Mouse (Mus musculus) heart, embryonic 15.5 days (tissue): ENCODE results near the gene Mrtfb. TPM values are rescaled to one million over a fixed set of nuclear protein-coding genes. Genes with fewer than 3 reads are reported as not detected.
A peak's percentile ranks its signal among the peaks of the same experiment; 100 is the strongest.

Experiments
- ATAC-seq: fragments of 200-750 bp; cut with Nextera tagmentation; replicated peaks from 2 replicates; pipeline ENCODE4 v1.8.0; 2017; ENCODE audit warnings: low read depth, moderate TSS enrichment; ENCODE audit not compliant: insufficient number of reproducible peaks, insufficient read depth, low FRiP score
- H3K27ac ChIP-seq: fragments of 300-500 bp; sonication (generic); 2 replicates; pipeline ENCODE4 v1.5.1; 2015; ENCODE audit warnings: mild to moderate bottlenecking, inconsistent platforms
- H3K27me3 ChIP-seq: fragments of 300-500 bp; sonication (generic); 2 replicates; pipeline ENCODE4 v1.6.1; 2015; ENCODE audit warnings: inconsistent platforms
- H3K36me3 ChIP-seq: fragments of 300-500 bp; sonication (generic); 2 replicates; pipeline ENCODE4 v1.6.1; 2015; ENCODE audit warnings: mild to moderate bottlenecking, inconsistent platforms
- H3K4me1 ChIP-seq: fragments of 300-500 bp; sonication (generic); replicated peaks from 2 replicates; pipeline ENCODE4 v1.6.1; 2015; ENCODE audit warnings: inconsistent platforms
- H3K4me2 ChIP-seq: fragments of 300-500 bp; sonication (generic); 2 replicates; pipeline ENCODE4 v1.6.1; 2015; ENCODE audit warnings: inconsistent platforms, mild to moderate bottlenecking, moderate library complexity
- H3K4me3 ChIP-seq: fragments of 300-500 bp; sonication (generic); 2 replicates; pipeline ENCODE4 v1.5.1; 2015; ENCODE audit warnings: mild to moderate bottlenecking, inconsistent platforms
- H3K9ac ChIP-seq: fragments of 300-500 bp; sonication (generic); 2 replicates; pipeline ENCODE4 v1.6.1; 2015; ENCODE audit warnings: mild to moderate bottlenecking, inconsistent platforms
- H3K9me3 ChIP-seq: fragments of 300-500 bp; sonication (generic); replicated peaks from 2 replicates; pipeline ENCODE4 v1.6.1; 2016; ENCODE audit warnings: inconsistent platforms
- WGBS: fragments of 180-500 bp; shearing (Covaris S2); methylation state at CpG from one replicate; pipeline ENCODE4 v1.1.7; 2015; ENCODE audit warnings: mixed read lengths; 5-methylcytosine and 5-hydroxymethylcytosine counted together
- polyA plus RNA-seq: library from polyadenylated mRNA; unstranded; fragments of >200 nt; fragmentation: Nextera tagmentation; extraction: Ambion mirVana; gene quantifications from 2 replicates; pipeline ENCODE4 v1.2.1, GENCODE M21; 2015

Gene Mrtfb
- polyA plus RNA-seq, 1 experiment from 2014 or later, result 14.0 TPM

DNA sequence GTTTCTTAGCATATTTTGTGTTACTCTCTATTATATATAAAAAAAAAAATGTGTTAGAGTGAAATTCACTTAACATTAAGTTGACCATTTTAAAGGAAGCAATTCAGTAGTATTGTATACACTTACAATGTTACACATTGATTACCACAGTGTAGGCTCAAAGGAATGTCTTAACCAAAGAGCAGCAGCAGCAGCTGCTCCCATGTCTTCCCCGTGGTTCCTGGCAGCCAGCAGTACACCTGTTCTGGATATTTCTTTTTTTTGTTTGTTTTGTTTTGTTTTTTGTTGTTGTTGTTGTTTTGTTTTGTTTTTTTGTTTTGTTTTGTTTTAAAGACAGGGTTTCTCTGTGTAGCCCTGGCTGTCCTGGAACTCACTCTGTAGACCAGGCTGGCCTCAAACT is 112.4 kb downstream of the Mrtfb start:
- Histone ChIP-seq H3K27ac (no peak overlapping the region), H3K36me3 (peaks cover 4% of the 10 kb centered on the region; the same call in 1 of the 2 replicates), H3K4me3 (no peak overlapping the region), H3K4me1 (peaks cover 26% of the 10 kb centered on the region), H3K27me3 (no peaks in the 10 kb centered on the region), H3K9me3 (no peaks in the 10 kb centered on the region), H3K4me2 (no peak overlapping the region), H3K9ac (no peak overlapping the region)
- WGBS, result 78% methylated on average over 1 of the region's 1 CpGs
- no peak for ATAC-seq

DNA sequence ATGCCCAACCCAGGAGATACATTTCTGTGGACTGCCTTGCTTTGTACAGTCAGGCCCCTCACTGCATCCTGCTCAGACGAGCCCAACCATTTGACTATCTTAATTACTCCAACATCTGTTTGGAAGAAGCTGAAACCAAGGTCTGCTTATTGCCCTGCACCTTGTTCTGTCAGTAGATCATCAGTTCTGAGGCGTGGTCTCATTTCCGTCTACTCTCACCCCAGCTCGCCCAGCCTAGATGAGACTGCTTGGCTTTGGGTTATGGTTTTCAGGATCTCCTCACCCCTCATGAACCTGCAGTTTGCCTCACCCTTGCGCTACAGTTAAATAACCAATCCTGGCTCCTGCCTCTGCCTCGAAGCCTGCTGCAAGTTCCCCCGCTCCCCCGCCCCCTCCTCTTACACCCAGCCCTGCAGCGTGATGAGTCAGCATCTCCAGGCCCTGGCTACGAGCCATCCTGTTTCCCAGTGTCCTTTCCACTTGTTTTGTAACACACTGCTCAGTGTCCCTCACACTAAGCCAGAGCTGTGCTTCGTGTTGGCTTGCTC is 115.5 kb downstream of the Mrtfb start:
- Histone ChIP-seq H3K9ac (no peak overlapping the region), H3K27me3 (no peaks in the 10 kb centered on the region), H3K4me2 (peak overlapping the region; percentile 39), H3K9me3 (no peaks in the 10 kb centered on the region), H3K36me3 (peaks cover 4% of the 10 kb centered on the region; the same call in 1 of the 2 replicates), H3K4me3 (no peak overlapping the region), H3K27ac (peak overlapping the region; percentile 71), H3K4me1 (peaks cover 22% of the 10 kb centered on the region)
- 9% methylated on average over 11 of the region's 11 CpGs for WGBS
- peak; percentile 86 for ATAC-seq

DNA sequence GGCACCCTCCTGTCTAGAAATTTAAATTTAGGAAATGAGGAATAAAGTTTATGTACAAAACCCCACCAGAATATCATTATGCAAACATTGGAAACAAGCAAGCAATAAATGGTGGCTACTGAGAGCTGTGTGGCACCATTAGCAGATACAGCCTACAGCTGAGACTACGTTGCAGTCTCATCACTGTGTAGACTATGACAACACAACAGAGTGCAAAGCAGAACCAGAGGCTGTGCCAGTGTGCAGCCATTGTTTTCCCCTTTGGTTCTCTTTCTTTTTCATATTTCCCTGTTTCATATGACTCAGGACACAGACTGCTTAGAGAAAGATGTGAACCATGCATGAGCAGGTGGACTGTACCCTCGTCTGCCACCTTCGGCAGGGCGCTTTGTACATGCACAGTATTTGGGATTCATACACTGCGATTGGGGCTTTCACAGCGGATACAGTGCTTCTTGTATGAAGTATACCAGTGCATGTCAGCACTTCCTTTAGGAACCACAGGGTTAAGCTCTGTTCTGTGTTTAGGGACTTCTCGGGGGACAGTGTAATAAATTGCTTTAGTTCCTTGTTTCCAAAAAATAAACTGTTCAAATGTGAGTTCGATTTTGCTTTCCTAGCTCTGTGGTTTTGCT is 116.7 kb downstream of the Mrtfb start:
- Histone ChIP-seq H3K4me1 (peaks cover 19% of the 10 kb centered on the region), H3K4me3 (no peak overlapping the region), H3K27me3 (no peaks in the 10 kb centered on the region), H3K27ac (no peak overlapping the region), H3K36me3 (peaks cover 4% of the 10 kb centered on the region; the same call in 1 of the 2 replicates), H3K9me3 (no peaks in the 10 kb centered on the region), H3K4me2 (no peak overlapping the region), H3K9ac (no peak overlapping the region)
- WGBS, result 88% methylated on average over 8 of the region's 8 CpGs
- ATAC-seq, result no peak

DNA sequence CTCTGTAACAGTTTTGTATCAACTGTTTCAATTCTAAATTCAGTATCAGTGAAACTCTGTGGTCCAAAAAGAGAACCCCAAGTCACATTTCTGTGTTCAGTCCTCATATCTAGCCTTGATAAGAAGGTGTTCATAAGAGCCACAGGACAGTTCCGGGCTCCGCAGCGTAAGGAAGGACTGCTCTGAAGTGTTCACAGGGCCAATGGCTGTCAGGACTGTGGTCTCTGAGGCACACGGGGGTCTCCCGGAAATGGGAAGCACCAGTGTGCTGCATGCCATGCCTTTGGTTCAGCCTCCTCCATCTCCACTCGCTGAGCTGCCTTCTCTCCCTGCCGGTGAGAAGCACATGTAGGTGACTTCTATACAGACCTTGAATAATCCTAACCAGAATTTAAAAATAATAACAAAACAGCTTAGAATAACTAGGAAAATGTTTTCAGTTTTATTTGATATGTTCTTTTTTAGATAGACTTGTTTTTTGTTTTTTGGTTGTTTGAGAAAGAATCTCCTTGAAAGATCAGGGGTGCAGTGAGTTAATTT is 120.7 kb downstream of the Mrtfb start:
- Histone ChIP-seq H3K27me3 (no peaks in the 10 kb centered on the region), H3K9me3 (no peaks in the 10 kb centered on the region), H3K4me3 (no peak overlapping the region), H3K9ac (no peak overlapping the region), H3K4me2 (peak overlapping the region; percentile 37), H3K4me1 (peaks cover 9% of the 10 kb centered on the region), H3K27ac (peak overlapping the region; percentile 53), H3K36me3 (no peaks in the 10 kb centered on the region)
- no peak for ATAC-seq
- 33% methylated on average over 7 of the region's 7 CpGs for WGBS

DNA sequence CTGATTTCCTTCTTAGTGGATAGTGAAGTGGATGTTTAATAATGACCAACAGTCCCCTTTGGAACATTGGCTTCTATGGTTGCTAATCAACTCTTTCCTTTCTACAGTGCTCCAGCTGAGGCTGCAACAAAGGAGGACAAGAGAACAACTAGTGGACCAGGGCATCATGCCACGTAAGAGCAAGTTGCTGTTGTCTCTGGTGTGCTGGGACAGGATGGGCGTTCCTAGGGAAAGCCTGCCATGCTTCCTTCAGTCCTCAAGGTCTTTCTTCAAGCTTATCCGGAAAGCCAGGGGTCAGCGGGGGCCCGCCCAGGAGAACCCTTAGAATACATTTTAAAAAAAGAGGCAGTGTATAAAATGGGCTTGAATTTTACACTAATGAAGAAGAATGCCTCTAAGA is 121.9 kb downstream of the Mrtfb start:
- Histone ChIP-seq H3K27me3 (no peaks in the 10 kb centered on the region), H3K4me2 (no peak overlapping the region), H3K36me3 (0 out of 2 replicates have a peak, but pooled peaks cover 3% of the 10 kb centered on the region), H3K4me1 (peaks cover 9% of the 10 kb centered on the region), H3K9me3 (no peaks in the 10 kb centered on the region), H3K4me3 (no peak overlapping the region), H3K27ac (0 out of 2 replicates have a peak overlapping the region, but pooled peaks have one; percentile 21), H3K9ac (no peak overlapping the region)
- WGBS, result 85% methylated on average over 5 of the region's 5 CpGs
- no peak for ATAC-seq

DNA sequence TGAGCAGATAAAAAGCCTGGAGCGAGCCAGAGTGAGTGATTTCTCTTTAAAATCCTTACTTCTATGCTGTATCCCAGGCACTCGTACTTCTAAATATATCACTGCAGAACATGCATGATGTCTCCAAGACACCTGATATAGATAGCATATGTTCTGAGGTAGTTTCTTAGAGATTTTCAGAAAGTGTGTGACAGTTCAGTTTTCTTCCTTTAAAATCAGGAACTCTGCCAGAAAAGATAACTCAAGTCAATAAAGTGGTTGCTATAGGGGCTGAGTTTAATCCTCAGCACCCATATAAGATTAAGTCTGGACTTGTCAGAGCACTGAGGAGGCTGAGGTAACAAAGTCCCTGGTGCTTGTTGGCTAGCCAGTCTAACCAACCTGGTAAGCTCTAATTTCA is 123.6 kb downstream of the Mrtfb start:
- H3K9me3 ChIP-seq, result no peaks in the 10 kb centered on the region
- H3K9ac ChIP-seq, result no peak overlapping the region
- WGBS, result 47% methylated on average over 2 of the region's 2 CpGs
- no peak for ATAC-seq
- no peak overlapping the region for H3K4me2 ChIP-seq
- no peaks in the 10 kb centered on the region for H3K27me3 ChIP-seq
- H3K27ac ChIP-seq, result no peak overlapping the region
- H3K4me1 ChIP-seq, result peaks cover 9% of the 10 kb centered on the region
- peaks cover 6% of the 10 kb centered on the region for H3K36me3 ChIP-seq
- no peak overlapping the region for H3K4me3 ChIP-seq

DNA sequence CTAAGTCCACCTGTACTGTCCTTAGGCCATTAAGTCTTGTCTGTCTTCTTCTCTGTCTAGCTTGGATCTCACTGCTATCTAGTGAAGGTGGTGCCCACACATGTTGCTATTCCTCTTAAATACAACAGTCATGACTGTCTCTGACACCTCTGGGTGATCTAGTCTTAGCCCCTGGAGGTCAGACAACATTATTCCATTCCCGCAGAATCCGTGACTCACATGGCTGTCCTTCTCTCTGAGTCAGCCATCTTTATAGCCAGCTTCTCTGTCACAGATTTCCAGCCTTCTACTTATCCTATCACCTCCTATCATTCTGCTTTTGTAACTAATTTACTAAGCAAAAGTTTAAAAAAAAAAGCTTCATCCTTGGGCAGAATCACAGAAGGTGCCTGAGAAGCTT is 125.5 kb downstream of the Mrtfb start:
- WGBS, result 79% methylated on average over 2 of the region's 2 CpGs
- H3K27ac ChIP-seq, result no peak overlapping the region

DNA sequence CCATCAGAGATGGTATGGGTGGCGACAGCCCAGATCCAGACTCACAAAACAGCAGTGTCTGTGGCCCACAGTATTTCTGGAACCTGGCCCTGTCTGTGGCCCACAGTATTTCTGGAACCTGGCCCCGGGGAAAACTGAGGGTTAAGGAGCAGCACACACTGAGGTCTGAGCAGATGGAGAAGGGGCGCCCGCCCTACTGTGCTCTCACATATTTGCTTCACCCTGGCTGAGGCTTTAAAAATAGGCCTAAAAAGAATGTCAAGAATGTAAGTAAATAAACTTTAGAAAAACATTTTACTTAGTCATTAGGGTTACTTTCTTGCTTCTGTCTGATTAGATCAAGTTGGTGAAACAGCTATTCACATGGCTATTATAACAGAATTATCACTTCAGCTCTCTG is 131.0 kb downstream of the Mrtfb start:
- peaks cover 48% of the 10 kb centered on the region for H3K36me3 ChIP-seq
- 70% methylated on average over 4 of the region's 4 CpGs for WGBS

More for the DNA sequence above, 125.5 kb downstream of the Mrtfb start:
- Histone ChIP-seq H3K9ac (no peak overlapping the region), H3K4me2 (no peak overlapping the region), H3K27me3 (no peaks in the 10 kb centered on the region), H3K4me1 (peaks cover 4% of the 10 kb centered on the region), H3K9me3 (no peaks in the 10 kb centered on the region), H3K36me3 (peaks cover 25% of the 10 kb centered on the region), H3K4me3 (no peak overlapping the region)
- no peak for ATAC-seq

DNA sequence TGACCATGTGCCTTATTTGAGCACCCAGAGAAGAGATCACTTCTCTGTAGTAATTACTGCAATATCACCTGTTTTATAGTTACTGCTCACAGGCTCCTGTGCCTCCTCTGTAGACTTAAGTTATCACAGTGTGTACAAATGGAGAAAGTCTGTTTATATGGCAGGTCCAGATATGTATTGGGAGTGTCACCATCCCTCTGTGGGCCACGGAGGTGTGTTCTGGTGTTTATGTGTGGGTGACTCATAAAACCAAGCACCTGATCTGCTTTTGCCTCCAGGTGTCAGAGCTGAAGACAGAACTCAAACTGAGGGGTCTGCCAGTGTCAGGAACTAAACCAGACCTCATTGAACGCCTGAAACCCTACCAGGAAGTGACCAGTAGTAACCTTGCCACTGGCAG is 144.1 kb downstream of the Mrtfb start:
- Histone ChIP-seq H3K27ac (no peak overlapping the region), H3K9ac (no peak overlapping the region), H3K4me1 (no peaks in the 10 kb centered on the region), H3K4me2 (no peak overlapping the region), H3K4me3 (no peak overlapping the region), H3K36me3 (peaks cover 81% of the 10 kb centered on the region), H3K27me3 (no peaks in the 10 kb centered on the region), H3K9me3 (no peaks in the 10 kb centered on the region)
- no peak for ATAC-seq
- WGBS, result 67% methylated on average over 2 of the region's 2 CpGs

More for the DNA sequence above, 131.0 kb downstream of the Mrtfb start:
- H3K9ac ChIP-seq, result no peak overlapping the region
- H3K4me1 ChIP-seq, result no peaks in the 10 kb centered on the region; the same call in 1 of the 2 replicates
- no peaks in the 10 kb centered on the region for H3K9me3 ChIP-seq
- no peak overlapping the region for H3K4me2 ChIP-seq
- no peak for ATAC-seq
- H3K27me3 ChIP-seq, result no peaks in the 10 kb centered on the region
- H3K4me3 ChIP-seq, result no peak overlapping the region
- H3K27ac ChIP-seq, result no peak overlapping the region

DNA sequence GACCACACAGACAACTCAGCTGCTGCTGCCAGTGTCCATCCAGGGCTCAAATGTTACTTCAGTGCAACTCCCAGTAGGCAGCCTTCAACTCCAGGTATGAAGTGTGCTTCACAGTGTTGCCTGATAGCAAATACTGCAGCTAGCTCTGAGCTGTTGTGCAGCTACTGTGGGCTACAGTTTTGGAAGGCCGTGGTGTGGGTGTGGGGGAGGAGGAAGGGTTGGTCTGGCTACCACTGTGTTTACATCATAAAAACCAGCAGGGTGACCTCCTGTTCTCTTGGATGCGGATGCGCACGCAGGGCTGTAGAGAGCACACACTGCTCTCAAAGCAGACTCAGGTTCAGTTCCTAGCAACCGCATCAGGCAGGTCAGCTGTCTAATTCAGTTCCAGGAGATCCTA is 145.3 kb downstream of the Mrtfb start:
- no peak overlapping the region for H3K4me2 ChIP-seq
- H3K9me3 ChIP-seq, result no peaks in the 10 kb centered on the region
- no peak overlapping the region for H3K4me3 ChIP-seq
- no peak for ATAC-seq
- no peak overlapping the region for H3K9ac ChIP-seq
- peaks cover 83% of the 10 kb centered on the region for H3K36me3 ChIP-seq
- no peaks in the 10 kb centered on the region for H3K27me3 ChIP-seq
- no peak overlapping the region for H3K27ac ChIP-seq
- no peaks in the 10 kb centered on the region for H3K4me1 ChIP-seq
- WGBS, result 82% methylated on average over 5 of the region's 5 CpGs

DNA sequence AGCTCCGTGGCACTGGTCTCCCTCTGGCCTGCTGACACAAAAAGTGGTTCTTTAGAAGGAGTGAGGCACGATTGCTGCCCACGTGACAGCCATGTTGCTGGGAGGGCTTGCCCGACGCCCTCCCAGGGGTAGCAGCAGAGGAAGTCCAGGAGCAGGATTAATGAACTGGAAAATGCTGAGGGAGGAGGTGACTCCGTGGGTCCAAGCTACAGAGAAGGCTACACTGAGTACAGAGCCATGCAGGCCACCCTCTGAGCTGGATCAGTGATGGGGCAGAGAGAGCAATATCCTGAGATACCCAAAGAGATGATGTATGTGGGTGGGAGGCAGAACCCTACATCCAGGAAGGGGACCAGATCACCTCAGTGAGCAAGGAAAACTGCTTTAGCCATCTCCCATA is 148.4 kb downstream of the Mrtfb start:
- no peak overlapping the region for H3K4me2 ChIP-seq
- no peaks in the 10 kb centered on the region for H3K27me3 ChIP-seq
- no peak overlapping the region for H3K27ac ChIP-seq
- no peak overlapping the region for H3K9ac ChIP-seq
- no peaks in the 10 kb centered on the region for H3K9me3 ChIP-seq
- H3K36me3 ChIP-seq, result peaks cover 75% of the 10 kb centered on the region
- H3K4me1 ChIP-seq, result no peaks in the 10 kb centered on the region
- H3K4me3 ChIP-seq, result no peak overlapping the region
- WGBS, result 82% methylated on average over 6 of the region's 6 CpGs
- ATAC-seq, result no peak

DNA sequence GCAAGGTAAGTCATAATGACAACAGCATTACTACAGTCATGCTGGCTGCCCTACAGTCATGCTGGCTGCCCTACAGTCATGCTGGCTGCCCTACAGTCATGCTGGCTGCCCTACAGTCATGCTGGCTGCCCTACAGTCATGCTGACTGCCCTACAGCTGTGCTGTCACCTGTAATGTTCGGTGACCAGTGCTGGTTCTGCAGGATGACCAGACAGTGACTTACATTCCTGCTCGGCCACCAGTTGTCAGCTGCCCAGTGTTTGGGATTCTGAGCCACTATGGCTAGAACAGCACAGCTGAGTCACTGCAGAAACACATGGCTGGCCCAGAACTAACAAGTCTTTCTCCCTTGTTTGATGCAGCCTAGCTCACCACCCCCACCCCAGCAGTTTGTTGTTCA is 149.1 kb downstream of the Mrtfb start:
- Histone ChIP-seq H3K9me3 (no peaks in the 10 kb centered on the region), H3K36me3 (peaks cover 74% of the 10 kb centered on the region), H3K27me3 (no peaks in the 10 kb centered on the region), H3K4me2 (no peak overlapping the region), H3K4me3 (no peak overlapping the region), H3K9ac (no peak overlapping the region), H3K4me1 (no peaks in the 10 kb centered on the region), H3K27ac (no peak overlapping the region)
- no peak for ATAC-seq
- WGBS, result 96% methylated on average over 2 of the region's 2 CpGs
